Mouse (Mus musculus) telencephalon, adult 2 months (tissue): ENCODE results near the gene Ciao2b.
A peak's percentile ranks its signal among the peaks of the same experiment; 100 is the strongest.
"Not testable (repeated sequence)": the region's sequence is repeated elsewhere in the genome, so short reads cannot be mapped to it uniquely, and the experiment has no call there.

Source experiments
- DNase-seq: peaks from one replicate; pipeline ENCODE4 v3.0.0-alpha.2; 2011; ENCODE audit warnings: low read depth, low spot score

The Ciao2b gene

GRCm38 (mm10) chr8:104641426-104642323, at the start of gene Ciao2b:
Gene Ciao2b, minus strand, starts transcription at chr8:104641965.
- peak; percentile 91 for DNase-seq

DNA sequence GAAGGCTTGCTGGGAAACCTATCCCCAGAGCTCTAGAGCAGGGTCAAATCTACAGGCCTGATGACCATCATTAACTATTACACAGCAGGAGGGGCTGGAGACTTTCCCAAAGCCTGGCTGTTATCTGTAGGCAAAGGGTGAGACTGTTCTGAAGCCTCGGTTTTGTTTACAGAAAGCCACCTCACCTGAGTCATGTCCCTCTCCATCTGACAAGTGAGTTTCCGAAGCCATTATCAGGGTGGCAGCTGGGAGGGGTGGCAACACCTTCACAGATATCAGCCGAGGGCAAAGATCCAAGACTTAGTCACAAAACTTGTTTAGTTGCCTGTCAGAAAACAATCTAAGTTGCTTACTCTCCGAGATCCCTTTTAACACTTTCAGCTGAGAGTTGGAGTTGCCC, 46.7 kb upstream of the Ciao2b start:
- DNase-seq = no peak

DNA sequence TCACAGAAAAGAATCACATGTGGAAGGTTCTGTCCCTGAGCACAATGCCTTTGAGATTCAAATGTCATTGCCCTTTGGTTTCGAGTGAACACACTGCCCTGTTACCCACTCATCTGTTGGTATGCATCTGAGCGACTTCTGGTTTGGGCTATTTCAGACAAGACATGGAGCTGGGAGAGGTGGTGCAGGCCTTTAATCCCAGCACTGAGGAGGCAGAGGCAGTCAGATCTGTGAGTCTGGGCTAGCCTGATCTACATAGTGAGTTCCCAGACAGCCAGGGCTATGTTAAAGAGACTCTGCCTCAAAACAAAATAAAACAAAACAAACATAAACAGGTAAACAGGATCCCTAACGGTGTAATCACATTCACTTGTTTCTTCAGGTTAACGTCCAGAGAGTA, 13.8 kb upstream of the Ciao2b start:
- no peak for DNase-seq

- DNase-seq = peak; percentile 78
Measured at GRCm38 (mm10) chr8:104654984-104655383, 13.2 kb upstream of the Ciao2b start.

GRCm38 (mm10) chr8:104644187-104644586, 2.4 kb upstream of the Ciao2b start:
- DNase-seq = not testable (repeated sequence)

DNA sequence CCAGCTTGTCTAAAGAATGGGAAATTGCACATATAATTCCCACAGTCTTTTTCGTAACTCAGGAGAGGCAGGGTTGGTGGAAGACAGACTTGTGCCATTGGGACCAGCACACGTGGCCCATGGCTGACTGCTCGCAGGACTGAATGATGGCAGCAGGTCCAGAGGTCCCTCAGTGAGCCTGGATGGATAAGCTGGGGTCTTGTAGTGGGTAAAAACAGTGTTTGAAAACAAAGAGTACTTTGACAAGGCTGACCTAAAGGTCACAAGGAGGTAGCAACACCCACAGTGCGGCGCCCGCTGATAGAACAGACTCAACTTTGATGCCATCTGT, 524 bp upstream of the Ciao2b start:
- DNase-seq = no peak

DNA sequence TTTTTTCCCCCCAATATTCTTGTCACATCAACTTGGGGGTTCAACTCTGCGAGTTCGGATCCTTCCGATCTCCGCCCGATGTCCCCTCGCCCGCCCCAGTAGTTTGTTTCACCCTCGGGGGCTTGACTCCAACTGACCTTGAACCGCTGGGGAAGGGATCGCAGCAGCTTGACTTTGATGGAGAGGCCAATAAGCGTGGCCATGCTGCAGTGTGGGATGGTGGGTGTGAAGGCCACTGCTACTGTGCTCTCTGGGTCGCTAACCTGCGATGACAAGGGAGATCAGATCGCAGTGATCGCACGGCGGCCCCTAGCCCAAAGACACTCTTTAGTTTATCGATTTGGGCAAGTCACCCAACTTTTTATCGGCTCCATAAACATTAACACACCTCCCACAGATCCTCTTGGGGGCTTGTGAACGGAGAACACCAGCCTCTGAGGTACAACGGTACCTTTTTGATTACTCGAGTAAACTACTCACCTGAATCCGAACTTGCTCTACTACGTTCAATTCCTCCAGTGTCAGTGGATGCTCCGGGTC, 864 bp downstream of the Ciao2b start:
- DNase-seq = no peak

DNA sequence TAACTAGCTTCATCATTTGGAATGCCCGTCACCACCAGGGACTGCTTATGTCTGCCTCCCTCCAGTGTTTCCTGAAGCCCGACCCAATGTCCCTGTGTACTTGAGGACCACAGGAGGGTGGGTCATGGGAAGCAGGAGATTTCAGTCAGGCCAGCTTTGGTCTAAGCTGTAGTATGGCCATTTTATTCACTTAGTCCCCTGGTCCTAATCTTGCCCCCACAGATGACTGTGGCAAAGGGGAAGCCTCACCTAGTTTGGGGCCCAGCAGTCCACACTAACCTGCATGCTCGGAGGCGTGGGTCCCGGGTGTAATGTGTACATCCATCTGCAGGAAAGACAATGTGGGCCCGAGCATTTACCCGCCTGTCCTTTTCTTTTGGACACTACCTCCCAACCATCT, 1.5 kb downstream of the Ciao2b start:
- no peak for DNase-seq

- no peak for DNase-seq
Measured at GRCm38 (mm10) chr8:104638010-104638409, 3.8 kb downstream of the Ciao2b start.

DNA sequence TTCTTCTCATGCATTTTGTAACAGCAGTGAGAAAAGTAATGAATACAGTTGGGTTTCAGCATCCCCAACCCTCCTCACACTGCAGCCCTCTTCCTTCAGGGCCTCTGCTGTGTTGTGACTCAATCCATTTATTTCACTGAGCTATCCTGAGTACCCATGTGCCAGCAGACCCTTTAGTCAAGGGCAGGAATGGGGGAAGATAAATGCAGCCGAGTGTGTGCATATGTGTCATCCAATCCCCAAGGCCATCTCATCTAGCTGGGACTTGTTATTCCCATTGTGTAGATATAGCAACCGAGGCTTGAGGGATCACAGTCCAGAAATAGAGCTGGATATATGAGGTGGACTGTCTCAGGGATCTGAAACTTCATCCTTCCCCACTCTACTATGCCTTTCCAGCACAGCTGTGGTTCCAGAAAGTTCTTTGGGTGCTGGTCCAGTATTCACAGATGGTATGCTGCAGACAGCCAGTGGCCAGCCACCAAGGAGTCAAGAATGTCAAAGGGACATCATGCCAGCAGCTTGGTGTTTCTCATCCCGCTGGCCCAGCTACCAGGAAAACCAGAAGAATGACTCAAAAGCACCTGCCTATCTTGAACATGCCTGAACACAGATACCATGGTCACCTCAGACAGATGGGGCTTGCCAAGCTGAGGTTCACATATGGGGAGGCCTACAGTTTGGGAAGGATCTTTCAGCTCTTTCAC, 6.6 kb downstream of the Ciao2b start:
- no peak for DNase-seq

DNA sequence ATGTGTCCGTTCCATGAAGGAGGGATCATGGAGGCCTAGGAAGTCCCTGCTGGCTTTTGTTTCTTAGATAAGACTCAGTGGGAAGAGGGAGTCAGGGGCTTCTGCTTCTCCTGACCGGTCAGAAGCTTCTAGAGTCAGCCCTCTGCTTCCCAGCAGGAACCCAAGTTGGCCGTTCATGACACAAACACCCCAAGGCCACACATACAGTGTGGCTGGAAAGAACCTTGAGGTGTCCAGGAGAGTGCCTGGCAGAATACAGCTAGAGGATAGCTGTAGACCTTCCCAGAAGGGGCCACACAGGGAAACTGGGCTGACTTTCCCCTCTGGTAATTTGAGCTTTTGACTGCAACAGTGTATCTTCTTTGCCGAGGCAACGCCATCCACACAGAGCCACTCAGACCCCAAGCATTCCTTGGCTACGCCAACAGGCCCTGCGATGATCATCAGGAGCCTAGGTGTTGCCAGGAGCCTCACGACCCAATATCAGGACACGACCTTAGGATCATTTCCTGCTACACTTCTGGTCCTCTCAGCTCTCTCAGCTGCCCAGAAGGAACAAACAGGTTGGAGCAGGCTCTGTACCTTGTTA, 8.5 kb downstream of the Ciao2b start:
- DNase-seq = no peak

DNA sequence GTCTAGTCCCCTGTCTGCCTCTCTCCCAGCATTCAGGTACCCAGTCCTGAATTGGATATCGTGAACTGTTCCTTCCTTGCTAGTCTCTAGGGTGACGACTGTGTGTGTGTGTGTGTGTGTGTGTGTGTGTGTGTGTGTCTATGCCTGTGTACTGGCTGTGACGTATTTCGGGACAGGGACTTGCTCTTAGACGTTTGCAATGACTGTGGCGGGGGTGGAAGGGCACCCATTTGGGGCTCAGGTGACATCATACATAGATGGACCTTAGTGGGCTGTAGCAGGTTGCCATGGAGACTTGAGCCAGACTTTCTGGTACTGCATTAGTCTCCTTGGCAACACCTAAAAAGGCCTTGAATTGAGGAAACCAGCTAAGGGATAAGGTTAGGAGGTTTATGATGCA, 9.3 kb downstream of the Ciao2b start:
- DNase-seq = peak; percentile 62

DNA sequence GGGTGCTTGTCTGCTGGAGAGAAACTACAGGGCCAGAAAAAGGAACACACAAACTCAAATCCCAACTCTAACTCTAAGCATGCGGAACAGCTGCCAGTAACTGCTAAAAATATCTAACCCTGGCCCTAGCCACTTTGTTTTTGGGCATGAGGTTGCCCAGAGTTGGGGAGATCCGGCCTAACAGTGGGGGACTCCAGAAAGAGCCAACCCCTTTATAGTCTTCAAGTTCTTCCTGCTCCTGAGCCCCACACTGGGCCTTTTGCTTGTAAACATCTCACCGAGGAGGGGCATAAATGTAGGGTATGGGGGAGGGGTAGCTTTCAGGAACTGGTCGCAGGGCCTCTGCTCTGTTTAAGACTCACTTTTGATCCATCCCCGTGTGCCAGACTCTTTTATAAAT, 9.8 kb downstream of the Ciao2b start:
- DNase-seq = no peak

DNA sequence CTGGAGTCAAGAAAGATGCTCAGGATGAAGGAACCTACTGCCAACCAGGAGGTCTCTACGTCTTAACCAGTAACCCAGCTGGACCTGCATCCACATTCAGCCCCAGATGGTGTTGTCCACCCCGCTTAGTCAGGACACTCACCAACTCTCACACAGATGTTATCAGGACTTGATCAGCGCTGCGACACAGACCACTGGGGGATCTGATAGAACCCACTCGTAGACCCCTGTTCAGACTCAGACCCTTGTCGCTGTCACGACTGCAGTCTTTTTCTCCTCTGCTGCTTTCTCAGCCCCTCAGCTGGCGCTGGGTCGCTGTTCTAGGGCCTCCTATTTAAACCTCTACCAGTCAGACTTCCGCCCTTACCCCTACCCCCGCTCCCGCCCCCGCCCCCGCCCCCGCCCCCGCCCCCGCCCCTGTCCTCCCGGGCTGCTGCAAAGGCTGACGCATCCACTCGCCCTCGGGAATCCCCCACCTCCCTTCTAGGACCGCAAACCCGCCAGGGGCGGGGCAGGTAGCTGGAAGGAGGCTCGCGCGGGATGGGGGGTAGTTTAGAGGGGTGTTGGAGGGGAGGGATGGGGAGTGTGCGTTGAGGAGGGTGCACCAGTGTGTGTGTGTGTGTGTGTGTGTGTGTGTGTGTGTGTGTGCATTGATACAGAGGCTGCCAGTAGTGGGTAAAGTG, 10.6 kb downstream of the Ciao2b start, which contains the start of gene Rrad:
Gene Rrad (minus strand): TSS at position 347 of the 683 bp plus-strand sequence.
- no peak for DNase-seq

DNA sequence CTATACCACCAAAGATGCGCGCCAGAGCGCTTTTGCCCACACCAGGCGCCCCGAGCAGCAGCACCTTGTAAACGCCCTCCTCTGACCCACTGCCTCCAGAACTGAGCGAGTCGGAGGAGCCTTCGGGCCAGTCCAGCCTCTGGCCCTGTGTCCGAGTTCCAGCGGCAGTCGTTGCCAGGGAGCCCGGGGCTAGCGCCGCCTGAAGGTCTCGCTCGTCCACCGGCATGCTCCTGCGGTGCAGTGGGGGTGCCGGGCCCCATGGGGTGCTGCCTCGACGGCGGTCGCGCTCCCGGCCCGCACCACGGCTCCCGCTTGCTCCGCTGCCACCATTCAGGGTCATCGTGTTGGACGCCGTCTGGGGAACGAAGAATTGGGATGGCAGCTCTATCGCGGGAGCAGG, 11.2 kb downstream of the Ciao2b start:
- no peak for DNase-seq

GRCm38 (mm10) chr8:104630111-104630479, 11.7 kb downstream of the Ciao2b start:
- DNase-seq = no peak

DNA sequence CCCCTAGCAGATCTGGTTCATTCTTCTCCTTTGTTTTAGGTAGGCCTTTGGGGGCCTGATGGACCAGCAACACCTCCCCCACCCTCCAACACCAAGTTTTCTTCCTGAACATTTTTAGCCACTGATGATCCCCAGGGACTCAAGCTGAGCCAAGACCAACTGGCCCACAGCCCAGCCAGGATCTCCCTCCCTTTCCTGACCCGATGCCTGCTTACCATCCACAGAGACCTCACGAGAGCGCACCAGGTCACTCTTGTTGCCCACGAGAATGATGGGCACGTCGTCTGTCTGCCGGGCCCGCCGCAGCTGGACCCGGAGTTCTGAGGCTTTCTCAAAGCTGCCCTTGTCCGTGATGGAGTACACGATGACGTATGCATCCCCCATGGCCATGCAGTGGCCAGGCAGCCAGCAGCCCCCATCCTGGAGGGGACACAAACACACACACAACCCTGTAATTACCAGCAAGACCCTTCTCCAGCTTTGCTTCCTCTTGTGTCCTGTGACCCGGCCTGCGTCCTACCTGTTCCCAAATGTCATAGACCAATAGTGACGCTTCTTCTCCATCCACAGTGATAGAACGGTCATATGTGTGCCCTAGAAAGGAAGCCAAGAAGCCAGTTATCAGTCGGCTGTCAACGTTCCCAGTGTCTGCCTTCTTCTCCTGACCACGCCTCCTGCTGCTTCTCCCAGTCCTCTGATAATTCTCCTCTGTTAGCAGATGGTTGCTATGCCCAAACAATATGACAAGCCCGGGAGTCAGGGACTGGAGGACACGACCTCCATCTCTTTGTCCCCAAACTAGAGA, 12.3 kb downstream of the Ciao2b start:
- DNase-seq = no peak

DNA sequence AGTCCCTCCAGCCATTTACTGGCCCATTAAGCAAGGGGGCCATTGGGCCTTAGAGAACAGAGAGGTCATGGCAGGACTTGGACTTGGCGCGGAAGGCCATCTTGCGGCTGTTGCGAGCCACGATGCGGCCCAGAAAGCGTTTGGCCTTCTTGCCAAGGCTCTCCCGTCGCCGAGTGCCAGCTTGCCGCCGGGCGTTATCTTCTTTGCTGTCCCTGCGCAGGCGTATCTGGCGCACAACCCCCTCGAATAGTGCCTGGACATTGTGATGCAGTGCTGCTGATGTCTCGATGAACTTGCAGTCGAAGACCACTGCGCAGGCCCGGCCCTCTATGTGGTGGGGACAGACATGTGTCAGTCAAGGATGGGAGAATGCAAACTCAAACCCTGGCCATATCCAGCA, 13.4 kb downstream of the Ciao2b start:
- no peak for DNase-seq

DNA sequence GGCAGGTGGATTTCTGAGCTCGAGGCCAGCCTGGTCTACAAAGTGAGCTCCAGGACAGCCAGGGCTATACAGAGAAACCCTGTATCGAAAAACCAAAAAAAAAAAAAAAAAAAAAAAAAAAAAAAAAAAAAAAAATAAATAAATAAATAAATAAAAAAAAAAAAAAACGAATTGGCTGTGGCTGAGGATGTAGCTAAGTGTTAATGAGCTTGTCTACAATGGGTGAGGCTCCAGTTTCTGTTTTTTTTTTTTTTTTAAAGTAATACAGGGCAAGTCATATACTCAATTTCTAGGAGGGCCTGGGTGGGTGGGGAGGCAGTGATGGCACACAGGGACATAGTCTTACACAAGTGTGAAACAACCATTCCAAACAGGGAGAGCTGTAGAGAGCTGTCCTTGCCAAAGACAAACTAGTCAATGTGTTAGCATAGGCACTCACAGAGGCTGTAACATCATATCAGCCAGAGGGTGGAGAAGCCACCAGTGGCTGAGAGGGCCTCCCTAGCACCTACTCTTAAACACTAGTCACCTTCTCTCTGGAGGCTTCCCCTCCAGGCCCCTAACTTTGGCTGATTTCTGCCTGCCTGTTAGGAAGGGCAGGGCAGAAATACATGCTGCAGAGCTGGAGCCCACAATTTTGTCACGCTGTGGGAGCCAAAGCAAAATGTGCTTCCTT, 14.6 kb downstream of the Ciao2b start:
- DNase-seq = no peak

DNA sequence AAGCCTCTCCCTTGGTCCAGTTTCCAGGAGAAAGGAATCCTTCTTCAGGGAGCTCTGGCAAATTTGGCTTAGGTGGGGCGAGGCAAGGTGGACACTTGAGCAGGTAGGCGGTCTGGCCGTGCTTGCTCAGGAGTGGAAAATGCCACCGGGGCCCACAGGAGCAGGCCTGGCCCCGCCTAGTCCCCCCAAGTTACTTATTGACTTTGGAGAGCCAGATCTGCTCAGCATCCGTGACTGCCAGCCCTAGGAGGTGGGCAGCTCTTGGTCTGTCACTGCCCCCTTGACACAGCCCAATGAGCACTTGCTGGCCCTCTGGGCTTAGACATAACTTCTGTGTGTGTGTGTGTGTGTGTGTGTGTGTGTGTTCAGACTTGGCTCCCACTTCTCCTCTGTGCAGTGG, 17.6 kb downstream of the Ciao2b start, which contains the start of gene Cdh16:
Gene Cdh16 (minus strand): TSS at position 236 of the 400 bp plus-strand sequence.
- no peak for DNase-seq
